Mouse (Mus musculus) megakaryocyte, adult 5-6 weeks (primary cell): ENCODE data around the gene B3gnt7. TPM values are rescaled to one million over a fixed set of nuclear protein-coding genes. Genes with fewer than 3 reads are reported as not detected.

Source experiments
- ATAC-seq: 2 replicates; pipeline ENCODE4 v1.8.0; 2016; ENCODE audit warnings: mild to moderate bottlenecking, inconsistent platforms; ENCODE audit not compliant: poor library complexity, severe bottlenecking
- total RNA-seq, 2 experiments: library from RNA; stranded (forward) in 1 of 2; stranded (reverse) in 1 of 2; fragments of 153-499, 151-499 nt in 1 of 2; fragments of 221-1000, 200-1000 nt in 1 of 2; gene quantifications; 2 replicates each; pipeline versions ENCODE4 v1.2.3 to v1.2.4; 2015 to 2017

Gene B3gnt7
- total RNA-seq, 2 experiments from 2014 or later, result 0.27 TPM; not detected in 1

- peak; percentile 95 for ATAC-seq
Observed at GRCm38 (mm10) chr1:86343969-86344861, 41.6 kb downstream of the B3gnt7 start.

- no peak for ATAC-seq
Observed at GRCm38 (mm10) chr1:86345069-86345468, 42.4 kb downstream of the B3gnt7 start.

DNA sequence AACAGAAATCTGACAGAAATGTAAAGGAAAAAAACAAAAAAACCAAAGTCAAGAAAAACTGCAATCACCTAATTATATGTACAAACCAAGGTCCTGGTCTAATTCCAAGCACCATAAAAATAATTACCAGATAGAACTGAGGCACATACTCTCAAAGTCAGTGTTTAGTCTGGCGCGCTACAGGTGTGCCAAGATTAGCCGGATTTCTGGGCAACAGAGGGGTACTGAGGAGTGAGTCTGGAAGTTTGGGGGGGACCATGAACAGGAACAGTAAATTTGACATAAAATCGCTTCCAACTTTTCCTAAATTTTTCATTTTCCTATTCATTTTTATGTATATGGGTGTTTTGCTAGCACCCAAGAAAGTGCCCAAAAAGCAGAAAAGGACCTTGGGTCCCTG lies 43.3 kb downstream of the B3gnt7 start:
- ATAC-seq, result no peak

DNA sequence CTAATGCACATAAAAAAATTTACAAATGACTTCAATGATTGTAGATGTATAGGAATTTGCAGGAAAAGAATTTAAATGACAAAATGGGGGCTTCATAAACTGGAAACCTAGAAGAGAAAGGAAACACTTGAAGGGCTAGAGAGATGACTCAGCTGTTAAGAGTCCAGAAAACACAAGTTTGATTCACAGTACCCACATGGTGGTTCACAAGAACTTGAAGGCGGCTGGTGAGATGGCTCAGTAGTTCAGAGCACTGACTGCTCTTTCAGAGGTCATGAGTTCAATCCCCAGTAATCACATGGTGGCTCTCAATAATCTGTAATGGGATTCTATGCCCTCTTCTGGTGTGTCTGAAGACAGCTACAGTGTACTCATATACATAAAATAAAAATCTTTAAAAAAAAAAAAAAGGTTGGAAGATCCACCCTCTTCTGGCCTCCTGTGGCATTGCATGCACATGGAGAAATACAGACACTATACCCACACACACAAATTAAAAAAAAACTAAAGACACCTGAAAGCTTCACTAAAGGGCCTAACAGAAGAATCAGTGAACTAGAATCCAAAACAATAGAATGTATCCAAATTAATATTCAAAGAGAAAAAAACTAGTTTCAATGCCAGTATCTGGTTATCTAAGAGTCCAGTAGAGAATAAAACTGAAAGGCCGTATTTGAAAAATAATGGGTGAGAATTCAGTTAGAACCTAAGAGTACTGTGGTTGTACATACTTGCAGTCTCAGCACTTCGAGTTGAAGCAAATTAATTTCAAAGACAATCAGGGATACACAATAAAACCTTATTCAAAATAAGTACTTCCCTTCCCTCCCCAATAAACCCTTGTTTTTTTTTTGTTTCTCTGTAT lies 44.5 kb downstream of the B3gnt7 start:
- no peak for ATAC-seq

DNA sequence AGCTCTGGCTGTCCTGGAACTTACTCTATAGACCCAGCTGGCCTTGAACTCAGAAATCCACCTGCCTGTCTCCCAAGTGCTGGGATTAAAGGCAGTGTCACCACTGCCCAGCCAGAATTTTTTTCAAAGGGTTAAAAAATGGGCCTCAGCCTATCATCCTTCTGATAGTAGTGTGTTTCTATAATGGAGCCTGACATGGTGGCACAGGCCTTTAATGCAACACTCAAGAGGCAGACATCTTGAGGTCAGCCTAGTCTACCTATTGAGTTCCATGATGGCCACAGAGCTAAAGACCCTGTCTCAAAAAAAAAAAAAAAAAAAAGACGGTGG lies 45.0 kb downstream of the B3gnt7 start:
- ATAC-seq, result no peak

GRCm38 (mm10) chr1:86348083-86348482 lies 45.5 kb downstream of the B3gnt7 start:
- ATAC-seq, result no peak

DNA sequence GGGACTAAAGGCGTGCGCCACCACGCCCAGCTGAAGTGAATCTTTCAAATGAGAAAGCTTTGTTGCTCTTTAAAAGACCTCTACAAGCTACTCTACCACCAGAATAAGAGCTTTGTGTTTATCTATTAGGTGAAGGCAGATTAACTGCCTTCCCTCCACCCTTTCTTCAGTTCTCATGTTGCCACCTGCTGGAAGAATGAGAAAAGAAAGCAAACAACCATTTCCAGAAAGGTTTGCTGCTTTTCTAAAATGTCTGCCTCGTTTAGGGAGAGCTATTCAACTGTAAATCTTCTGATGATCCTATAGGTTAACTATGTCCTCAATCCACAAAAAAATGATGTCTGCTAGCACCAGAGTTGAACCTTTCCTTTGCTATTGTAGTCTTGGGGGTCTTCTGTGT lies 46.2 kb downstream of the B3gnt7 start:
- ATAC-seq, result no peak

GRCm38 (mm10) chr1:86349201-86349600 lies 46.6 kb downstream of the B3gnt7 start:
- ATAC-seq, result no peak

- ATAC-seq, result no peak
Observed at GRCm38 (mm10) chr1:86349696-86350095, 47.1 kb downstream of the B3gnt7 start.

- no peak for ATAC-seq
Observed at GRCm38 (mm10) chr1:86350576-86350975, 47.9 kb downstream of the B3gnt7 start.

DNA sequence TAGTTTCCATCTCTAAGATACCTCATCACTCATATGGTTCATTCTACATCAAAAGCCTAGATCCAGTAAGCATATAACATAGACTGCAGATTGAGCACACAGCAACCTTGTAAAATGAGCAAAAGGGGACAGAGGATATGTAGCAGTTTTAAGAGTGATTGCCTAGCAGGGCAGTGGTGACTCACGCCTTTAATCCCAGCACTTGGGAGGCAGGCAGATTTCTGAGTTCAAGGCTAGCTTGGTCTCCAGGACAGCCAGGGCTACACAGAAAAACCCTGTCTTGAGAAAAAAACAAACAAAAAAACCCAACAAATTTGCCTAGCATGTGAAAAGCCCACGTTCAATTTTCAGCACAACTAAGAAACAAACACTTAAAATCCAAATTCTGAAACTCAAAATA lies 51.6 kb downstream of the B3gnt7 start:
- no peak for ATAC-seq

Other genes starting within 250 kb of the B3gnt7 start
- gene Psmd1, start 238.4 kb upstream of the B3gnt7 start, total RNA-seq (2015), result 58.4 and 59.6 TPM in 2 replicates
- gene Psmd1, start 238.4 kb upstream of the B3gnt7 start, total RNA-seq (2017), result 89.5 and 91.9 TPM in 2 replicates
- not detected in 2 replicates for gene Htr2b, start 190.9 kb upstream of the B3gnt7 start, total RNA-seq (2015)
- gene Htr2b, start 190.9 kb upstream of the B3gnt7 start, total RNA-seq (2017), result not detected in 2 replicates
- 1.2 TPM in 1 of 2 replicates, not detected in the other for gene Gm21972, start 169.2 kb upstream of the B3gnt7 start, total RNA-seq (2015)
- gene Gm21972, start 169.2 kb upstream of the B3gnt7 start, total RNA-seq (2017), result 0.84 and 4.3 TPM in 2 replicates
- 2.1 and 2.8 TPM in 2 replicates for gene Armc9, start 148.1 kb upstream of the B3gnt7 start, total RNA-seq (2015)
- gene Armc9, start 148.1 kb upstream of the B3gnt7 start, total RNA-seq (2017), result 2.1 and 4.5 TPM in 2 replicates
- 150 and 167 TPM in 2 replicates for gene Ncl, start 56.6 kb downstream of the B3gnt7 start, total RNA-seq (2015)
- gene Ncl, start 56.6 kb downstream of the B3gnt7 start, total RNA-seq (2017), result 156 and 194 TPM in 2 replicates
- gene Nmur1, start 123.4 kb downstream of the B3gnt7 start, total RNA-seq (2015), result not detected in 2 replicates
- not detected in 2 replicates for gene Nmur1, start 123.4 kb downstream of the B3gnt7 start, total RNA-seq (2017)
- not detected in 2 replicates for gene Tex44, start 123.5 kb downstream of the B3gnt7 start, total RNA-seq (2015)
- not detected in 2 replicates for gene Tex44, start 123.5 kb downstream of the B3gnt7 start, total RNA-seq (2017)
- gene Ptma, start 223.9 kb downstream of the B3gnt7 start, total RNA-seq (2015), result 3,234 and 3,618 TPM in 2 replicates
- 4,288 and 4,305 TPM in 2 replicates for gene Ptma, start 223.9 kb downstream of the B3gnt7 start, total RNA-seq (2017)